Mouse (Mus musculus) G1E (cell line): ENCODE results near the gene Mphosph9. TPM values are rescaled to one million over a fixed set of nuclear protein-coding genes. Genes with fewer than 3 reads are reported as not detected.

Experiments
- ATAC-seq: 2 replicates; pipeline ENCODE4 v1.8.0; 2016; ENCODE audit warnings: mild to moderate bottlenecking; ENCODE audit not compliant: insufficient number of reproducible peaks, poor library complexity, low FRiP score, severe bottlenecking; ENCODE audit errors: extremely low read depth
- DNase-seq: peaks from one replicate; pipeline ENCODE4 v3.0.0; 2012; ENCODE audit warnings: low spot score
- H3K27me3 ChIP-seq: 2 replicates; pipeline ENCODE4 v1.6.1; 2012; ENCODE audit warnings: mild to moderate bottlenecking, low read length, inconsistent platforms; ENCODE audit not compliant: insufficient read depth
- H3K36me3 ChIP-seq: replicated peaks from 2 replicates; pipeline ENCODE3; 2012; ENCODE audit warnings: mild to moderate bottlenecking, inconsistent platforms
- H3K4me1 ChIP-seq: 2 replicates; pipeline ENCODE4 v1.6.1; 2012; ENCODE audit warnings: low read depth, low read length, inconsistent platforms, mixed read lengths; ENCODE audit not compliant: insufficient read depth
- H3K4me3 ChIP-seq: 2 replicates; pipeline ENCODE4 v1.5.1; 2012; ENCODE audit warnings: low read depth, mild to moderate bottlenecking, inconsistent platforms, low read length, moderate library complexity, mixed read lengths
- H3K9me3 ChIP-seq: replicated peaks from 2 replicates; pipeline ENCODE4 v1.6.1; 2012; ENCODE audit warnings: inconsistent platforms
- CTCF ChIP-seq: IDR thresholded peaks from 2 replicates; pipeline ENCODE4 v1.5.1; 2012; ENCODE audit warnings: low read depth, low read length, inconsistent platforms, mixed read lengths
- GATA1 ChIP-seq: IDR thresholded peaks from 2 replicates; pipeline ENCODE4 v1.6.1; 2012; ENCODE audit warnings: borderline replicate concordance, low read length, inconsistent platforms, mixed read lengths
- GATA2 ChIP-seq: IDR thresholded peaks from 2 replicates; pipeline ENCODE4 v1.6.1; 2012; ENCODE audit warnings: low read depth, low read length, inconsistent platforms, borderline replicate concordance
- POLR2AphosphoS5 ChIP-seq: IDR thresholded peaks from 2 replicates; pipeline ENCODE4 v1.6.1; 2012; ENCODE audit warnings: low read depth, low read length, inconsistent platforms; ENCODE audit not compliant: insufficient replicate concordance
- TAL1 ChIP-seq: conservative IDR thresholded peaks from 2 replicates; pipeline ENCODE4 v1.6.1; 2012; ENCODE audit warnings: low read depth, low read length, inconsistent platforms, mixed read lengths
- polyA plus RNA-seq: library from polyadenylated mRNA; stranded (reverse); fragments of >175 nt; gene quantifications from 2 replicates; pipeline ENCODE4 v1.2.3, GENCODE M21; 2012
- total RNA-seq, 2 experiments: library from RNA; stranded (forward) in 1 of 2; stranded (reverse) in 1 of 2; fragments of 200-1000 nt in 1 of 2; fragments of >200 nt in 1 of 2; fragmentation: Nextera tagmentation in 1 of 2; gene quantifications; 2 replicates each; pipeline ENCODE4 v1.2.3; 2014 to 2017

Mphosph9 gene
- total and polyA plus RNA-seq, 3 experiments, result 2.0 to 24.2 (median 23.2) TPM

DNA sequence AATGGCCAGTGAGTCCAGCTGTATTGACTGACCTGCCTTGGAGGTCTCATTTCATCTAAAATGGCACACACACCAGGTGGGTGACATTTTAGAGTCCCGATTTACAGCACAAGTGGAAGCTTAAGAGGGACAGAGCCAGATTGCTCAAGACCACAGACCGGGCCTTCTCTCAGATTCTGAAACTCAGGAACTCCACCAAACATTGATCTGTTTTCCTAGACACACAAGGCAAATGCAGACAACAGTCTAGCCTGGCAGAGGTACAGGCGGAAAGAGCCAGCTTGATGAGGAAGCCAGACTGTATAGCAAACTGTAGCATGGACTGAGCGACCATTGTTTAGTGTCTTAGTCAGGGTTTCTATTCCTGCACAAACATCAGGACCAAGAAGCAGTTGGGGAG, 124.5 kb downstream of the Mphosph9 start:
- H3K4me3 ChIP-seq, result no peak overlapping the region; the same call in 1 of the 2 replicates
- DNase-seq (no peak), ATAC-seq (no peak)
- H3K36me3 ChIP-seq, result peaks cover 72% of the 10 kb centered on the region
- peaks cover 3% of the 10 kb centered on the region; the same call in 1 of the 2 replicates for H3K9me3 ChIP-seq
- peaks cover 83% of the 10 kb centered on the region for H3K4me1 ChIP-seq
- H3K27me3 ChIP-seq, result no peaks in the 10 kb centered on the region
- TF ChIP-seq GATA2 (no peak), TAL1 (no peak), POLR2AphosphoS5 (no peak), GATA1 (no peak), CTCF (no peak)

DNA sequence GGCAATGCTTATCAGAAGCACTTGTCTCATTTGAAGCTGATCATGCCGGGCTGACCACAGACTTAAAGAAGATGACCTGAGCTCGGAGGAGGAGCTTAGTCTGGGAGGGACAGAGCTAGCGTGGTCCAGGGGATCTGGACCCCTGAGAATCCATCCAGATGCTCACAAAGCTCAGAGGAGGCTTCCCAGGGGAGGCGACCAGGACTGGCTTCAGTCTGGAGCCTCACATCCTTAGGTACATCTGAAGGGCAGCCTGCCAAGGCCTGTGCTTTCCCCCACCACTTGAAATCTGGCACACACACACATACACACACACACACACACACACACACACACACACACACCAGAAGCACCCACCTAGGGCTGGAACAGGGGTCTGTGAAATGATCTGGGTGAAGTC, 125.7 kb downstream of the Mphosph9 start:
- DNase-seq (no peak), ATAC-seq (no peak)
- no peaks in the 10 kb centered on the region for H3K27me3 ChIP-seq
- H3K36me3 ChIP-seq, result peaks cover 68% of the 10 kb centered on the region
- no peak overlapping the region for H3K4me3 ChIP-seq
- peaks cover 3% of the 10 kb centered on the region; the same call in 1 of the 2 replicates for H3K9me3 ChIP-seq
- TF ChIP-seq GATA2 (no peak), POLR2AphosphoS5 (no peak), TAL1 (no peak), GATA1 (no peak), CTCF (no peak)
- H3K4me1 ChIP-seq, result peaks cover 71% of the 10 kb centered on the region

DNA sequence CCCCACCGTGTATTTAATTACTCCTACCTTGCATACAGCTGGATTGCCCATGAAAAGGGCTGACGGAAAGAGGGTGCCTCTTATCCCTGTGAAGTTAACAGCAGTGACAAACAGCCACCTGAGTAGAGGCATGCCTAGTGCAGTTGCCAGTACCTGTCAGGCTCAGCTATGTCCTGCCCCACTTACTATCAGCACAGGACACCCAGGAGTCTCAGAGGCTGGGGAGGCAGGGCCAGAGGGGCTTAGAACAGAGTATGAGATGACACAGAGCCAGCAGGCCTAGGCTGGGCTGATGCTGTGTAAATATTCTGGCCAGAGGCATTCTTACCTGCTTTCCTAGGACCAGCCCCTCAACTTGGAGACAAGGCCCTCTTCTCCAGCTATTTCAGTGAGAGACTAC, 126.2 kb downstream of the Mphosph9 start:
- Histone ChIP-seq H3K4me3 (no peak overlapping the region), H3K4me1 (peaks cover 66% of the 10 kb centered on the region), H3K27me3 (no peaks in the 10 kb centered on the region), H3K36me3 (peaks cover 68% of the 10 kb centered on the region), H3K9me3 (peaks cover 3% of the 10 kb centered on the region; the same call in 1 of the 2 replicates)
- TF ChIP-seq GATA1 (no peak), CTCF (no peak), TAL1 (no peak), POLR2AphosphoS5 (no peak), GATA2 (no peak)
- DNase-seq (no peak), ATAC-seq (no peak)

Other genes starting within 250 kb of the Mphosph9 start
- gene Abcb9, start 232.2 kb downstream of the Mphosph9 start, total RNA-seq (2014; fragmentation: Nextera tagmentation), result 0.75 TPM in 1 of 2 replicates, not detected in the other
- gene Abcb9, start 232.2 kb downstream of the Mphosph9 start, total RNA-seq (2017), result 0.60 and 1.0 TPM in 2 replicates
- gene Abcb9, start 232.2 kb downstream of the Mphosph9 start, polyA plus RNA-seq, result 0.62 and 0.66 TPM in 2 replicates
- gene Ogfod2, start 215.7 kb downstream of the Mphosph9 start, total RNA-seq (2014; fragmentation: Nextera tagmentation), result 7.2 and 28.1 TPM in 2 replicates
- gene Ogfod2, start 215.7 kb downstream of the Mphosph9 start, total RNA-seq (2017), result 14.9 and 15.4 TPM in 2 replicates
- 60.2 and 73.8 TPM in 2 replicates for gene Ogfod2, start 215.7 kb downstream of the Mphosph9 start, polyA plus RNA-seq
- gene Arl6ip4, start 211.9 kb downstream of the Mphosph9 start, total RNA-seq (2014; fragmentation: Nextera tagmentation), result 27.3 and 31.4 TPM in 2 replicates
- 65.6 and 75.7 TPM in 2 replicates for gene Arl6ip4, start 211.9 kb downstream of the Mphosph9 start, total RNA-seq (2017)
- 75.4 and 76.9 TPM in 2 replicates for gene Arl6ip4, start 211.9 kb downstream of the Mphosph9 start, polyA plus RNA-seq
- gene Pitpnm2, start 78.2 kb downstream of the Mphosph9 start, total RNA-seq (2014; fragmentation: Nextera tagmentation), result 35.6 and 37.6 TPM in 2 replicates
- 9.0 and 9.2 TPM in 2 replicates for gene Pitpnm2, start 78.2 kb downstream of the Mphosph9 start, total RNA-seq (2017)
- gene Pitpnm2, start 78.2 kb downstream of the Mphosph9 start, polyA plus RNA-seq, result 24.1 and 25.2 TPM in 2 replicates
- 26.8 and 29.5 TPM in 2 replicates for gene 2810006K23Rik, start 117 bp upstream of the Mphosph9 start, total RNA-seq (2014; fragmentation: Nextera tagmentation)
- 18.9 and 19.8 TPM in 2 replicates for gene 2810006K23Rik, start 117 bp upstream of the Mphosph9 start, total RNA-seq (2017)
- 5.9 and 7.7 TPM in 2 replicates for gene 2810006K23Rik, start 117 bp upstream of the Mphosph9 start, polyA plus RNA-seq
- 183 and 193 TPM in 2 replicates for gene Cdk2ap1, start 35.1 kb upstream of the Mphosph9 start, total RNA-seq (2014; fragmentation: Nextera tagmentation)
- gene Cdk2ap1, start 35.1 kb upstream of the Mphosph9 start, total RNA-seq (2017), result 150 and 200 TPM in 2 replicates
- gene Cdk2ap1, start 35.1 kb upstream of the Mphosph9 start, polyA plus RNA-seq, result 145 and 163 TPM in 2 replicates
- gene Sbno1, start 98.0 kb upstream of the Mphosph9 start, total RNA-seq (2014; fragmentation: Nextera tagmentation), result 260 and 302 TPM in 2 replicates
- 181 and 221 TPM in 2 replicates for gene Sbno1, start 98.0 kb upstream of the Mphosph9 start, total RNA-seq (2017)
- gene Sbno1, start 98.0 kb upstream of the Mphosph9 start, polyA plus RNA-seq, result 23.1 and 29.5 TPM in 2 replicates
- 504 and 585 TPM in 2 replicates for gene Kmt5a, start 112.0 kb upstream of the Mphosph9 start, total RNA-seq (2014; fragmentation: Nextera tagmentation)
- 85.1 and 91.8 TPM in 2 replicates for gene Kmt5a, start 112.0 kb upstream of the Mphosph9 start, total RNA-seq (2017)
- 293 and 320 TPM in 2 replicates for gene Kmt5a, start 112.0 kb upstream of the Mphosph9 start, polyA plus RNA-seq
- 7.8 and 10.5 TPM in 2 replicates for gene Rilpl2, start 150.4 kb upstream of the Mphosph9 start, total RNA-seq (2014; fragmentation: Nextera tagmentation)
- gene Rilpl2, start 150.4 kb upstream of the Mphosph9 start, total RNA-seq (2017), result 17.3 and 21.4 TPM in 2 replicates
- 28.3 and 30.3 TPM in 2 replicates for gene Rilpl2, start 150.4 kb upstream of the Mphosph9 start, polyA plus RNA-seq
- 8.1 and 10.2 TPM in 2 replicates for gene Snrnp35, start 155.2 kb upstream of the Mphosph9 start, total RNA-seq (2014; fragmentation: Nextera tagmentation)
- gene Snrnp35, start 155.2 kb upstream of the Mphosph9 start, total RNA-seq (2017), result 9.8 and 10.1 TPM in 2 replicates
- 24.4 and 26.6 TPM in 2 replicates for gene Snrnp35, start 155.2 kb upstream of the Mphosph9 start, polyA plus RNA-seq
- 0.38 TPM in 1 of 2 replicates, not detected in the other for gene Rilpl1, start 203.4 kb upstream of the Mphosph9 start, total RNA-seq (2014; fragmentation: Nextera tagmentation)
- 0.98 and 0.99 TPM in 2 replicates for gene Rilpl1, start 203.4 kb upstream of the Mphosph9 start, total RNA-seq (2017)
- gene Rilpl1, start 203.4 kb upstream of the Mphosph9 start, polyA plus RNA-seq, result 0.41 and 0.52 TPM in 2 replicates
- gene Tmed2, start 212.7 kb upstream of the Mphosph9 start, total RNA-seq (2014; fragmentation: Nextera tagmentation), result 548 and 656 TPM in 2 replicates
- gene Tmed2, start 212.7 kb upstream of the Mphosph9 start, total RNA-seq (2017), result 369 and 478 TPM in 2 replicates
- gene Tmed2, start 212.7 kb upstream of the Mphosph9 start, polyA plus RNA-seq, result 114 and 167 TPM in 2 replicates
- gene Ddx55, start 224.9 kb upstream of the Mphosph9 start, total RNA-seq (2014; fragmentation: Nextera tagmentation), result 25.6 and 26.0 TPM in 2 replicates
- 21.7 and 21.8 TPM in 2 replicates for gene Ddx55, start 224.9 kb upstream of the Mphosph9 start, total RNA-seq (2017)
- 17.5 and 23.1 TPM in 2 replicates for gene Ddx55, start 224.9 kb upstream of the Mphosph9 start, polyA plus RNA-seq